Mouse (Mus musculus) midbrain, embryonic 10.5 days (tissue): ENCODE measurements around the gene Susd4. TPM values are rescaled to one million over a fixed set of nuclear protein-coding genes. Genes with fewer than 3 reads are reported as not detected.

Source experiments
- DNase-seq: peaks from one replicate; pipeline ENCODE4 v3.0.0-alpha.2; 2017; ENCODE audit warnings: low spot score
- H3K27ac ChIP-seq: fragments of 300-500 bp; sonication (generic); replicated peaks from 2 replicates; pipeline ENCODE4 v1.5.1; 2016; ENCODE audit warnings: mild to moderate bottlenecking
- H3K27me3 ChIP-seq: fragments of 300-500 bp; sonication (generic); 2 replicates; pipeline ENCODE4 v1.6.1; 2016; ENCODE audit warnings: low read depth, mild to moderate bottlenecking; ENCODE audit not compliant: poor library complexity, severe bottlenecking
- H3K36me3 ChIP-seq: fragments of 300-500 bp; sonication (generic); 2 replicates; pipeline ENCODE4 v1.6.1; 2016; ENCODE audit warnings: mild to moderate bottlenecking, moderate library complexity
- H3K4me1 ChIP-seq: fragments of 300-500 bp; sonication (generic); 2 replicates; pipeline ENCODE4 v1.6.1; 2016
- H3K4me3 ChIP-seq: fragments of 300-500 bp; sonication (generic); 2 replicates; pipeline ENCODE4 v1.5.1; 2016; ENCODE audit warnings: mild to moderate bottlenecking, moderate library complexity
- H3K9me3 ChIP-seq: fragments of 300-500 bp; sonication (generic); replicated peaks from 2 replicates; pipeline ENCODE4 v1.6.1; 2016; ENCODE audit warnings: mild to moderate bottlenecking
- WGBS: fragments of 180-500 bp; shearing (Covaris S2); methylation state at CpG from one replicate; pipeline ENCODE4 v1.1.7; 2016; 5-methylcytosine and 5-hydroxymethylcytosine counted together
- polyA plus RNA-seq: library from polyadenylated mRNA; unstranded; fragments of >200 nt; fragmentation: Nextera tagmentation; extraction: Ambion mirVana; gene quantifications from 2 replicates; pipeline ENCODE4 v1.2.1, GENCODE M21; 2016

Susd4 gene
- polyA plus RNA-seq, 1 experiment from 2014 or later = 16.5 TPM

- H3K4me3 ChIP-seq = no peak overlapping the region
- no peaks in the 10 kb centered on the region for H3K9me3 ChIP-seq
- no peak overlapping the region for H3K27ac ChIP-seq
- DNase-seq = no peak
- no peaks in the 10 kb centered on the region for H3K27me3 ChIP-seq
- H3K4me1 ChIP-seq = peaks cover 10% of the 10 kb centered on the region
- 0 out of 2 replicates have a peak, but pooled peaks cover 9% of the 10 kb centered on the region for H3K36me3 ChIP-seq
- 90% methylated on average over 10 of the region's 10 CpGs for WGBS
Measured at GRCm38 (mm10) chr1:182794221-182794620, 30.6 kb downstream of the Susd4 start.

- WGBS = 96% methylated on average over 9 of the region's 9 CpGs
Measured at GRCm38 (mm10) chr1:182794628-182795027, 31.0 kb downstream of the Susd4 start.

GRCm38 (mm10) chr1:182797048-182797447 lies 33.4 kb downstream of the Susd4 start:
- Histone ChIP-seq H3K4me1 (peaks cover 8% of the 10 kb centered on the region), H3K27ac (no peak overlapping the region), H3K27me3 (no peaks in the 10 kb centered on the region), H3K9me3 (no peaks in the 10 kb centered on the region), H3K36me3 (0 out of 2 replicates have a peak, but pooled peaks cover 9% of the 10 kb centered on the region), H3K4me3 (no peak overlapping the region)
- 89% methylated on average over 14 of the region's 14 CpGs for WGBS
- DNase-seq = no peak

More at GRCm38 (mm10) chr1:182794628-182795027, 31.0 kb downstream of the Susd4 start:
- H3K27me3 ChIP-seq = no peaks in the 10 kb centered on the region
- H3K9me3 ChIP-seq = no peaks in the 10 kb centered on the region
- no peak overlapping the region for H3K4me3 ChIP-seq
- H3K27ac ChIP-seq = no peak overlapping the region
- H3K36me3 ChIP-seq = 0 out of 2 replicates have a peak, but pooled peaks cover 9% of the 10 kb centered on the region
- peaks cover 10% of the 10 kb centered on the region for H3K4me1 ChIP-seq
- no peak for DNase-seq

GRCm38 (mm10) chr1:182801590-182801989 lies 37.9 kb downstream of the Susd4 start:
- no peak overlapping the region for H3K27ac ChIP-seq
- 0 out of 2 replicates have a peak, but pooled peaks cover 8% of the 10 kb centered on the region for H3K4me1 ChIP-seq
- no peak for DNase-seq
- H3K27me3 ChIP-seq = no peaks in the 10 kb centered on the region
- no peak overlapping the region for H3K4me3 ChIP-seq
- no peaks in the 10 kb centered on the region for H3K9me3 ChIP-seq
- 81% methylated on average over 2 of the region's 2 CpGs for WGBS
- H3K36me3 ChIP-seq = no peaks in the 10 kb centered on the region

- DNase-seq = no peak
- Histone ChIP-seq H3K36me3 (no peaks in the 10 kb centered on the region), H3K9me3 (no peaks in the 10 kb centered on the region), H3K4me3 (no peak overlapping the region), H3K27ac (no peak overlapping the region), H3K27me3 (no peaks in the 10 kb centered on the region), H3K4me1 (0 out of 2 replicates have a peak, but pooled peaks cover 8% of the 10 kb centered on the region)
- WGBS = 85% methylated on average over 15 of the region's 15 CpGs
Measured at GRCm38 (mm10) chr1:182802891-182803290, 39.2 kb downstream of the Susd4 start.

GRCm38 (mm10) chr1:182813991-182814390 lies 50.3 kb downstream of the Susd4 start:
- H3K4me3 ChIP-seq = no peak overlapping the region
- H3K36me3 ChIP-seq = 0 out of 2 replicates have a peak, but pooled peaks cover 4% of the 10 kb centered on the region
- 96% methylated on average over 7 of the region's 7 CpGs for WGBS
- H3K9me3 ChIP-seq = peaks cover 18% of the 10 kb centered on the region; the same call in 1 of the 2 replicates
- H3K4me1 ChIP-seq = peaks cover 23% of the 10 kb centered on the region
- DNase-seq = no peak
- no peaks in the 10 kb centered on the region for H3K27me3 ChIP-seq
- H3K27ac ChIP-seq = no peak overlapping the region

GRCm38 (mm10) chr1:182814566-182814965 lies 50.9 kb downstream of the Susd4 start:
- H3K27me3 ChIP-seq = no peaks in the 10 kb centered on the region
- H3K4me3 ChIP-seq = no peak overlapping the region
- peaks cover 18% of the 10 kb centered on the region; the same call in 1 of the 2 replicates for H3K9me3 ChIP-seq
- WGBS = 92% methylated on average over 6 of the region's 6 CpGs
- DNase-seq = no peak
- no peak overlapping the region for H3K27ac ChIP-seq
- 0 out of 2 replicates have a peak, but pooled peaks cover 4% of the 10 kb centered on the region for H3K36me3 ChIP-seq
- peaks cover 27% of the 10 kb centered on the region for H3K4me1 ChIP-seq

- H3K36me3 ChIP-seq = 0 out of 2 replicates have a peak, but pooled peaks cover 4% of the 10 kb centered on the region
- peaks cover 27% of the 10 kb centered on the region for H3K4me1 ChIP-seq
- no peak overlapping the region for H3K4me3 ChIP-seq
- no peak overlapping the region for H3K27ac ChIP-seq
- no peaks in the 10 kb centered on the region for H3K27me3 ChIP-seq
- H3K9me3 ChIP-seq = peaks cover 14% of the 10 kb centered on the region; the same call in 1 of the 2 replicates
- 44% methylated on average over 5 of the region's 5 CpGs for WGBS
- DNase-seq = no peak
Measured at GRCm38 (mm10) chr1:182817106-182817505, 53.4 kb downstream of the Susd4 start.

GRCm38 (mm10) chr1:182817624-182818023 lies 54.0 kb downstream of the Susd4 start:
- Histone ChIP-seq H3K4me1 (peaks cover 27% of the 10 kb centered on the region), H3K4me3 (no peak overlapping the region), H3K36me3 (0 out of 2 replicates have a peak, but pooled peaks cover under 1% of the 10 kb centered on the region), H3K9me3 (peaks cover 9% of the 10 kb centered on the region; the same call in 1 of the 2 replicates), H3K27me3 (no peaks in the 10 kb centered on the region), H3K27ac (no peak overlapping the region)
- 29% methylated on average over 6 of the region's 6 CpGs for WGBS
- no peak for DNase-seq

GRCm38 (mm10) chr1:182818931-182819330 lies 55.3 kb downstream of the Susd4 start:
- Histone ChIP-seq H3K27ac (peak overlapping the region; percentile 46), H3K36me3 (no peaks in the 10 kb centered on the region), H3K27me3 (no peaks in the 10 kb centered on the region), H3K4me3 (no peak overlapping the region), H3K9me3 (0 out of 2 replicates have a peak, but pooled peaks cover 6% of the 10 kb centered on the region), H3K4me1 (peaks cover 29% of the 10 kb centered on the region)
- WGBS = 45% methylated on average over 10 of the region's 10 CpGs
- no peak for DNase-seq

GRCm38 (mm10) chr1:182822729-182823128 lies 59.1 kb downstream of the Susd4 start:
- no peak for DNase-seq
- Histone ChIP-seq H3K27me3 (no peaks in the 10 kb centered on the region), H3K9me3 (no peaks in the 10 kb centered on the region), H3K4me3 (no peak overlapping the region), H3K36me3 (no peaks in the 10 kb centered on the region), H3K27ac (no peak overlapping the region), H3K4me1 (peaks cover 17% of the 10 kb centered on the region)
- 88% methylated on average over 10 of the region's 10 CpGs for WGBS

- H3K27ac ChIP-seq = no peak overlapping the region
- H3K4me3 ChIP-seq = no peak overlapping the region
- H3K9me3 ChIP-seq = no peaks in the 10 kb centered on the region
- no peaks in the 10 kb centered on the region for H3K27me3 ChIP-seq
- WGBS = 82% methylated on average over 21 of the region's 21 CpGs
- DNase-seq = no peak
- peaks cover 9% of the 10 kb centered on the region for H3K4me1 ChIP-seq
- H3K36me3 ChIP-seq = no peaks in the 10 kb centered on the region
Measured at GRCm38 (mm10) chr1:182823723-182824421, 60.2 kb downstream of the Susd4 start.

GRCm38 (mm10) chr1:182826557-182826956 lies 62.9 kb downstream of the Susd4 start:
- Histone ChIP-seq H3K27me3 (no peaks in the 10 kb centered on the region), H3K4me1 (0 out of 2 replicates have a peak, but pooled peaks cover 6% of the 10 kb centered on the region), H3K4me3 (no peak overlapping the region), H3K36me3 (no peaks in the 10 kb centered on the region), H3K9me3 (no peaks in the 10 kb centered on the region), H3K27ac (no peak overlapping the region)
- 90% methylated on average over 3 of the region's 3 CpGs for WGBS
- DNase-seq = no peak
